Mouse (Mus musculus) brain, embryonic 14.5 days (tissue): ENCODE measurements around the gene Sugct. TPM values are rescaled to one million over a fixed set of nuclear protein-coding genes. Genes with fewer than 3 reads are reported as not detected.

Experiments
- DNase-seq: peaks from one replicate; pipeline ENCODE4 v3.0.0-alpha.2; 2011; ENCODE audit warnings: low read depth
- CTCF ChIP-seq: fragments of 200-500 bp; IDR thresholded peaks from 2 replicates; pipeline ENCODE4 v1.5.1; 2012; ENCODE audit warnings: inconsistent platforms, mild to moderate bottlenecking, moderate library complexity, borderline replicate concordance; ENCODE audit not compliant: insufficient read depth, insufficient read length; ENCODE audit errors: extremely low read depth
- POLR2A ChIP-seq: fragments of 200-500 bp; IDR thresholded peaks from 2 replicates; pipeline ENCODE4 v1.6.1; 2012; ENCODE audit warnings: mild to moderate bottlenecking, inconsistent platforms, borderline replicate concordance; ENCODE audit not compliant: poor library complexity, insufficient read depth, insufficient read length, severe bottlenecking; ENCODE audit errors: extremely low read depth
- polyA plus RNA-seq: library from polyadenylated mRNA; depleted of rRNA; stranded (reverse); fragments of >200 nt; gene quantifications from 2 replicates; pipeline ENCODE4 v1.2.3, GENCODE M21; 2012

The Sugct gene
- polyA plus RNA-seq, 1 experiment: 1.2 TPM

DNA sequence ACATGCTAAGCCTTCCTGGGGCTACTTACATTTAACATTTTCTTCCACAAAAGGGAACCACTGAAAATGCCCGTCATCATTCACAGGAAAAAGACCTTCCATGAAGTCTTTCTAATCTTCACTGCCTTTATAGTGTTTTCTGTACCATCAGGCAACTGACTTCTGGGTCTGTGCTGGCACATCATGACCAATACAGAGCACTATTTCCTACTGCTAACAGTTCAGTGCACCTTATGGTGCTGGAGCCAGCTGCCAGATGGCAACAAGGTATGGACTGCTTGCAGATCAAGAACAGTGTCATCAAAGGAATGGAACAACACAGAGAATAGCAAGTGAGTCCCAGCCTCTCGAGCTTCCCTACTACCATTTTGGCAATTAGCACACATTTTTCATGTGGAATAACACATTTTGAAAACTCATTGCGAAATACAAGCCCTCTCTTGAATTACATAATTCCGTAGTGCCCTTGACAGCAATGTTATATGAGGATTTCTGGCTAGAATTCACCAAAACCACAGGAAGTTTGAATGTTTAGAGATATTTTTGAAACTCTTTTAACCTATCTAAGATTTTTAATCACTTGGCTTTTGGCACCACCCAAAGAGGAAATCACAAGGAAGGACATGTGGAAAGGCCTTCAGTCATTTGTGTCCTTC is 359.3 kb downstream of the Sugct start:
- TF ChIP-seq POLR2A (no peak), CTCF (no peak)
- no peak for DNase-seq

DNA sequence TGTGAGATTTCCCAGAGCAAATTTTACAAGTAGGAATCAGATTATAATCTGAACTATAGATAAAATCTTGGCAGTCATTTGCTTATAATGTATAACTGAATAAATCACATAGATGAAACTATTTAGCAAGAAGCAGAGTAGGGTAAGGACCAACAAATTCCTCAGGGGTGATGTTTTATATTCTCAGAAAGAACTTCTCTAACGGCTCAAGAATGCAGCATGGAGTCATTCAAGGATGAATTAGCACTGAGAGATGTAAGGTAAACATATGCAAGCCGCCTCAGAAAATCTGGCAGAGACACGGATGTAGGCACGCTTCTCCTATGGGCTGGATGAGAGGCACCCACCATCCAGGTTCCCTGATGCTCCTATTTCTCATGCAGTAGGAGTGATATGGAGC is 368.5 kb downstream of the Sugct start:
- DNase-seq: no peak
- TF ChIP-seq CTCF (no peak), POLR2A (no peak)

DNA sequence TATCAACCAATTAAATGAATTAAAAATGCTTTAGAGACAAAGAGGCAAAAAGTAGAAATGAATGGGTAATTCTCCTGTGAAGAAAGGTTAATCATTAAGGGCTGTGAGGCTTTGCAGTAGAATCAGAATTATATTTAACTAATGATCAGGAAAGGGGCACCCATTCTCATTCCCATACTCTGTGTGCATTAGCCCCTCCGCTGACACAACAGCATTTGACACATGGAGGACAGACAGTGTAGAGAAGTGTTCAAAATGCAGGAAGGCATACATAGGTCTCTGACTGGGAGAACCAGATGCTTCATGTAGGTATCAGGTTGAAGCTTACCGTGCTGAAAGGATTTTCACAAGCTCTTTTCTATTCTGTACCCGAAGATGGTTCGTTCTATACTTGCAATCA is 393.8 kb downstream of the Sugct start:
- TF ChIP-seq POLR2A (no peak), CTCF (no peak)
- peak; percentile 16 for DNase-seq

DNA sequence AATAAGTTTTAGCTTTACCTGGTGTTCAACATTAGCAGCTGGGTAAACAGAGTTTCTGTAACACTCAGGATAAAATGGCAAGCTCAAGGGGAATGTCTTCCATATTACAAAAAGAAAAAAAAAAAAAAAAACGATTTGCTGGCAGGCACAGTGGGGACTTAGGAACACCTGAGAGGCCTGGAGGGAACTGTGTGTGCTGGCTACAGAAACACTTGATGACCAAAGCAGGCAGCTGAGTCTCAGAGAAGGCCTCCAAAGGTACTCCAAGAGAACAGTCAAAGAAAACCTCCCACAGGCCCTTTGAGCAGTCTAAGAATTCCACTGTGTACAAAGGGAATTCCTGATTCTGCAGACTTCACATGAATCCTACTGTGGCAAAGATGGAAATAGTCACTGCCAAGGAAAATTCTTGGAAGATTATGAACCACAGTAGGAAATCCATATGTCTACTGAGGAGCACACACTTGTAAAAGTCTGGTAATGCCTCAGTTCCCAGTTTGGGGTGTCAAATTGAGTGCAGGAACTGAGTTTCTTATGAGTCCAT is 397.8 kb downstream of the Sugct start:
- peak; percentile 21 for DNase-seq
- no peak for TF ChIP-seq CTCF
- TF ChIP-seq POLR2A: no peak

DNA sequence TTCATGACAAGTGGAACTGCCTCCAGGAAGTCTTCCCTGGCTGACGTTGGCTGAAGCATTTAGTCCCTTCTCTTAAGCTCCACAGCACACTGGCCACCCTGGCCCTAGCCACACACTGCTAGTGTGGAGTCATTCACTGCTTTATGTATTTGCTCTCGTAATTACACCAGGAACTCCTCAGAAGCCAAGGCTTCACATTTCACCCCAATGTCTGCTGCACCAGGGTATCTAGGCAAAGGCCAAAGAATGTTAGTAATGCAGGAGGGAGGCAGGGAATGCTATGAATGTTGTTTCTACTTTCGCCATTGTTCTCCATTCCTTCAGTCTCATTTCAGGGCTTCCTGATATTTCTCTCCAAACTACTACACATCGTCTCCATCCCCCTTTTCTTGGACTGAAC is 398.4 kb downstream of the Sugct start:
- DNase-seq: peak; percentile 26
- TF ChIP-seq CTCF (no peak), POLR2A (no peak)

DNA sequence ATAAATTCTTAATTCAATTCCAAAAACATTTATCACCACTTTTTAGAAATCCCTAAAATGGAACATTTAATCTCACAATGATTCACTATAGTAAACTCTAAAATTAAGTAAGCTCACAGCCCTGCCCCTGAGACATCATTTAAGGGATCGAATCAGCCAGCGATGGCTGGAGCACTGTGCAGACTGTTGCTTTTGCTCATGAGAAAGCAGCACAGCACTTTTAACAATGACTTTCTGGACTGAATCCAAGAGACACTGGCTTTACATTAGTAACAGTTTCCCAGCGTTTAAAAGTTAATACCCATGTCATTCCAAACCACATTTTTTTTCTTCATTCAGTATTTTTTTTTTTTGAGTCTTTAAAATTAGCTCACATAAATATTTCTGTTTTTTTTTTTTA is 398.9 kb downstream of the Sugct start:
- TF ChIP-seq CTCF (no peak), POLR2A (no peak)
- DNase-seq: peak; percentile 66

DNA sequence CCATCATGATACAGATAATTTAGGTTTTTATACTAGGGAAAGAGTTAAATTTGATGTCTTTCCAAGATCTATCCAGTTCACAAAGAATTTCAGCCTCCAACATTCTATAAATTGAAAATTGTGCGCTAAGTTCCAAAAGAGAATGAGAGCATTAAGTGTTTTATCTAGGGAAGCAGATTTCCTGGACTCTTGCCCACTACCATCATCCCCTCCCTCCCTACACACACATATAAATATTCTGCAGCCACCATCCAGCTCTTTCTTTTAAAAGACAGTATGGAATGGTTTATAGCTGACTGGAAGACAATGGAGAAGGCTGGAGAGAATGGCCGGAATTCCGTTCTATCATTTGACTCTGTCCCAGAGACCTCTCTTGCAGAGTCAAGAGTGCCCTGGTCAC is 404.3 kb downstream of the Sugct start:
- no peak for TF ChIP-seq POLR2A
- no peak for TF ChIP-seq CTCF
- no peak for DNase-seq

DNA sequence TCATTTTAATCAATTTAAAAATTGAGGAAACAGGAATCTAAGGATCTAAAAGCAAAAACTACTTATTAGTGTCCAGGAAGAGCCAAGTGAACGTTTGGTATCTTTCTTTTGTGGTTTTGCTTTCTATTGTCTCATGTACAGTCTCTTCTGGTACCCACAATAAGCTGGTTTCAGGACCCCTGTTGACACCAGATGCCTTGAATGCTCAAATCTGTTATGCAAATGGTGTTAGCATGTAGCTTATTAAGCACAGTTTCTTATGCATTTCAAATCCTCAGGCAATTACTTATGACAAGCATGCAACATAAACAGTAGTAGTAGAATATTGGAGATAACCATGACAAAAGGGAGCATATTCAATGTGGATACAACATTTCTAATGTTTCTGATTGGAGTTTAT is 407.0 kb downstream of the Sugct start:
- DNase-seq: peak; percentile 37

DNA sequence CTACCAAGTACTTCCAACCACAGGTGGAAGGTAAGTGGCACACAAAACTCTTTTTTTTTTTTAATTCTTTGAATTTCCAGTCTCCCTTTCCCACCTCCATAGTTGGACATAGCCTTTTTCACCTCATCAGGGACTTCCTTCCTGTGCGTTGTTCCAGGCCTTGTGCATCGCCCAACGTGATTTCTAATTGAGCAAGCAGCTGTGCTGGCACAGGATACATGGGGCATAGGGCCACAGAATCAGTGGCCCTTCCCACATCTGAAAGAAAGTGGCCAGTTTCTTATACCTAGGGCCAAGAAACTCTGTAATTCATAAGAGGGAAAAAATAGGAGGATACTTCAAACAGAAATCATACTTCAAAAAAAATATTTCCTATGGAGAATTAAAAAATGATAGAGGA is 449.4 kb downstream of the Sugct start:
- no peak for DNase-seq
- no peak for TF ChIP-seq POLR2A
- no peak for TF ChIP-seq CTCF

More for the DNA sequence above, 407.0 kb downstream of the Sugct start:
- no peak for TF ChIP-seq CTCF
- TF ChIP-seq POLR2A: no peak

DNA sequence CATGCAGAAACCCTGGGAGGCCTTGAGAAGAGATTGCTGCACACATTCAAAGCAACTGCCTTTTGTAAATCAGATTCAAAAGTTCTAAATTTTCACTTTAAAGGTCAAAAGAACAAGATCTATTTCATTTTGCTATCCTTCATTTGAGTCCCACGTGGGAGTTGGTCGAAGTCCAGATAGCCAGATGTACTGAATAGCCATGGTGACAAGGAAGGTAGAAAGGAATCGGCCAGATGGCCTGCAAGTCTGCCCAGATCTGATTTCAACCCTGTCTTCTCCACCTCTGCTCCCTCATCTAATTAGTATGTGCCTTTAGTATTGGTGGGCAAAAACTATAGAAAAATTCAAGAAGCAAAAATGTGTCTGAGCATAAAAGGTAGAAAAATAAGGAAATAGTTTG is 478.8 kb downstream of the Sugct start:
- DNase-seq: peak; percentile 55
- TF ChIP-seq POLR2A (no peak), CTCF (no peak)

DNA sequence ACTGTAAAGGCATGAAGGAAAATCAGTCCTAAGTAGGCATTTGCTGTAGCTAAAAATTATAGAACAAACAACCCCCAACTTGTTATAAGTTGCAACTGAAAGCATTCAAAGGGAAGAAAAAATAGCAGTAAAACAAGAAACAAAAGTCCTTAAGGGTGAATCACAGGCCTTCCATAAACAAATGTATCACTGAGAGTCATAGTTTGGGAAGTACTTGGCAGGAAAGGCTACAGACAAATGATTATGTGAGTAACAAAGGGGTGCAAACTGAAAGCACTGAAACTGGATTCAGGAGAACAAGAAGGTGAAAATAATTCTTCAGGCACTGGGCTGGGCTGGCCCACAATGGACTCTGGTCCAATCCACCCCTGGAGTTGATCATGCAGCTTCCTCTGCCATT is 482.7 kb downstream of the Sugct start:
- no peak for TF ChIP-seq POLR2A
- no peak for TF ChIP-seq CTCF
- DNase-seq: no peak

DNA sequence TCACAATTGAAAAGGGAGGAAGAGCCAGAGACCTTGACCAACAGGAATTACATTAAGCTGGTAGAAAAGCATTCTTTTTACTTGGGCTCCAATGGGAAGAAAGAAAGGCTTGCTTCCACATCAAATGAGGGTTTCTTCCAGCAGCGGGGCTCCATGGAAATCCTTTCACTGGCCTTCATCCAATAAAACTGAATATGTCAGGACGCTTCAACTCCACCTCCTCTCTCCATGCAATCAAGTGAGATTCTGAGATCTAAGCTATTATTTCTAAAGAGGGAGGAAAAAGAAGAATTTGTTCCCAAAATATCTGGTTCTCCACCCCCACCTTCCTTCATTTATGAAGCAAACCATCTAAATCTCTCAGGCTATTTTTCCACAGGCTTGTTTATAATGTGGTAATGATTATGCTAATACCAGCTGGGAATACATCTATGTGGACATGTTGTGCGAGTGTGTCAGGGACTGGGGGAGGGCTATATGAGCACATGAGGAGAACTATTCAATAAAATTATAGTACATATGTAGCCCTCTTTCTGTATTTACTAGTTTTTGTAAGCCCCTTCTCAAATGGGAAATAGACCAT is 505.1 kb downstream of the Sugct start:
- peak; percentile 50 for DNase-seq
- TF ChIP-seq POLR2A: no peak
- TF ChIP-seq CTCF: no peak
